Mouse (Mus musculus) limb, embryonic 10.5 days (tissue): ENCODE results near the gene Olfr643. TPM values are rescaled to one million over a fixed set of nuclear protein-coding genes. Genes with fewer than 3 reads are reported as not detected.

Experiments
- DNase-seq: peaks from one replicate; pipeline ENCODE4 v3.0.0-alpha.2; 2017; ENCODE audit warnings: low spot score
- H3K27ac ChIP-seq: fragments of 300-500 bp; sonication (generic); 2 replicates; pipeline ENCODE4 v1.5.1; 2016; ENCODE audit warnings: mild to moderate bottlenecking
- H3K27me3 ChIP-seq: fragments of 300-500 bp; sonication (generic); 2 replicates; pipeline ENCODE4 v1.6.1; 2016; ENCODE audit warnings: low read depth, mild to moderate bottlenecking; ENCODE audit not compliant: poor library complexity, severe bottlenecking
- H3K36me3 ChIP-seq: fragments of 300-500 bp; sonication (generic); 2 replicates; pipeline ENCODE4 v1.6.1; 2016; ENCODE audit warnings: mild to moderate bottlenecking, moderate library complexity
- H3K4me1 ChIP-seq: fragments of 300-500 bp; sonication (generic); 2 replicates; pipeline ENCODE4 v1.6.1; 2016
- H3K4me3 ChIP-seq: fragments of 300-500 bp; sonication (generic); 2 replicates; pipeline ENCODE4 v1.5.1; 2016; ENCODE audit warnings: mild to moderate bottlenecking, moderate library complexity
- H3K9me3 ChIP-seq: fragments of 300-500 bp; sonication (generic); replicated peaks from 2 replicates; pipeline ENCODE4 v1.6.1; 2016; ENCODE audit warnings: mild to moderate bottlenecking
- WGBS: fragments of 180-500 bp; shearing (Covaris S2); methylation state at CpG from one replicate; pipeline ENCODE4 v1.1.7; 2016; 5-methylcytosine and 5-hydroxymethylcytosine counted together
- polyA plus RNA-seq: library from polyadenylated mRNA; unstranded; fragments of >200 nt; fragmentation: Nextera tagmentation; extraction: Ambion mirVana; gene quantifications from 2 replicates; pipeline ENCODE4 v1.2.1, GENCODE M21; 2016

The Olfr643 gene
- polyA plus RNA-seq, 1 experiment from 2014 or later, result not detected

- Histone ChIP-seq H3K4me1 (no peaks in the 10 kb centered on the region), H3K36me3 (no peaks in the 10 kb centered on the region), H3K27ac (no peak within 1 kb of the TSS), H3K27me3 (no peaks in the 10 kb centered on the region), H3K4me3 (no peak within 1 kb of the TSS), H3K9me3 (no peaks in the 10 kb centered on the region)
- 83% methylated on average over 2 of the region's 2 CpGs for whole genome bisulfite sequencing
- no peak for DNase-seq
Observed at GRCm38 (mm10) chr7:104071769-104072168, 65.4 kb downstream of the Olfr643 start, which contains the start of gene Olfr644. Gene Olfr644 (minus strand): TSS chr7:104071869.

GRCm38 (mm10) chr7:104061345-104061744 lies 75.9 kb downstream of the Olfr643 start, which contains the start of gene 4930516K23Rik:
Gene 4930516K23Rik (minus strand): TSS chr7:104061445.
- 68% methylated on average over 2 of the region's 2 CpGs for WGBS
- no peaks in the 10 kb centered on the region for H3K4me1 ChIP-seq
- H3K9me3 ChIP-seq, result no peaks in the 10 kb centered on the region
- DNase-seq, result no peak
- no peak within 1 kb of the TSS for H3K27ac ChIP-seq
- no peaks in the 10 kb centered on the region for H3K36me3 ChIP-seq
- H3K4me3 ChIP-seq, result no peak within 1 kb of the TSS
- no peaks in the 10 kb centered on the region for H3K27me3 ChIP-seq

- no peak for DNase-seq
Observed at GRCm38 (mm10) chr7:104059215-104059614, 78.0 kb downstream of the Olfr643 start.

GRCm38 (mm10) chr7:104052566-104052965 lies 84.6 kb downstream of the Olfr643 start, which contains the start of gene Olfr642:
Gene Olfr642 (minus strand): TSS chr7:104052666.
- no peak for DNase-seq
- Histone ChIP-seq H3K36me3 (no peaks in the 10 kb centered on the region), H3K9me3 (no peaks in the 10 kb centered on the region), H3K4me1 (no peaks in the 10 kb centered on the region), H3K4me3 (no peak within 1 kb of the TSS), H3K27ac (no peak within 1 kb of the TSS), H3K27me3 (no peaks in the 10 kb centered on the region)
- WGBS, result 78% methylated on average over 1 of the region's 1 CpGs

More at GRCm38 (mm10) chr7:104059215-104059614, 78.0 kb downstream of the Olfr643 start:
- Histone ChIP-seq H3K36me3 (no peaks in the 10 kb centered on the region), H3K4me1 (no peaks in the 10 kb centered on the region), H3K27me3 (no peaks in the 10 kb centered on the region), H3K9me3 (no peaks in the 10 kb centered on the region), H3K27ac (no peak overlapping the region), H3K4me3 (no peak overlapping the region)
- 76% methylated on average over 1 of the region's 1 CpGs for WGBS

- DNase-seq, result no peak
- Histone ChIP-seq H3K9me3 (no peaks in the 10 kb centered on the region), H3K27me3 (no peaks in the 10 kb centered on the region), H3K4me3 (no peak overlapping the region), H3K36me3 (no peaks in the 10 kb centered on the region), H3K4me1 (no peaks in the 10 kb centered on the region), H3K27ac (no peak overlapping the region)
- 88% methylated on average over 4 of the region's 4 CpGs for WGBS
Observed at GRCm38 (mm10) chr7:104050745-104051144, 86.5 kb downstream of the Olfr643 start.

- H3K27ac ChIP-seq, result no peak within 1 kb of the TSS
- no peak within 1 kb of the TSS for H3K4me3 ChIP-seq
- no peak for DNase-seq
- no peaks in the 10 kb centered on the region for H3K9me3 ChIP-seq
- no peaks in the 10 kb centered on the region for H3K27me3 ChIP-seq
- H3K36me3 ChIP-seq, result no peaks in the 10 kb centered on the region
- WGBS, result 69% methylated on average over 1 of the region's 1 CpGs
- no peaks in the 10 kb centered on the region for H3K4me1 ChIP-seq
Observed at GRCm38 (mm10) chr7:104035145-104035544, 102.1 kb downstream of the Olfr643 start, which contains the start of gene Olfr641. Gene Olfr641 (plus strand): TSS chr7:104035445.

- no peaks in the 10 kb centered on the region for H3K9me3 ChIP-seq
- no peaks in the 10 kb centered on the region for H3K36me3 ChIP-seq
- H3K4me3 ChIP-seq, result no peak overlapping the region
- WGBS, result 87% methylated on average over 3 of the region's 3 CpGs
- no peak overlapping the region for H3K27ac ChIP-seq
- no peak for DNase-seq
- H3K4me1 ChIP-seq, result no peaks in the 10 kb centered on the region
- no peaks in the 10 kb centered on the region for H3K27me3 ChIP-seq
Observed at GRCm38 (mm10) chr7:104026978-104027377, 110.2 kb downstream of the Olfr643 start.

GRCm38 (mm10) chr7:104025473-104025872 lies 111.7 kb downstream of the Olfr643 start, which contains the start of gene Olfr640:
Gene Olfr640 (minus strand): TSS chr7:104025573.
- WGBS, result 89% methylated on average over 6 of the region's 6 CpGs

GRCm38 (mm10) chr7:104021651-104022050 lies 115.6 kb downstream of the Olfr643 start:
- Histone ChIP-seq H3K4me1 (no peaks in the 10 kb centered on the region), H3K4me3 (no peak overlapping the region), H3K27ac (no peak overlapping the region), H3K27me3 (no peaks in the 10 kb centered on the region), H3K36me3 (no peaks in the 10 kb centered on the region), H3K9me3 (no peaks in the 10 kb centered on the region)
- no peak for DNase-seq
- WGBS, result 91% methylated on average over 6 of the region's 6 CpGs

More at GRCm38 (mm10) chr7:104025473-104025872, 111.7 kb downstream of the Olfr643 start, which contains the start of gene Olfr640:
- no peak within 1 kb of the TSS for H3K27ac ChIP-seq
- no peak within 1 kb of the TSS for H3K4me3 ChIP-seq
- H3K27me3 ChIP-seq, result no peaks in the 10 kb centered on the region
- H3K4me1 ChIP-seq, result no peaks in the 10 kb centered on the region
- no peak for DNase-seq
- no peaks in the 10 kb centered on the region for H3K36me3 ChIP-seq
- H3K9me3 ChIP-seq, result no peaks in the 10 kb centered on the region

- Histone ChIP-seq H3K4me1 (no peaks in the 10 kb centered on the region), H3K9me3 (no peaks in the 10 kb centered on the region), H3K27ac (no peak overlapping the region), H3K4me3 (no peak overlapping the region), H3K36me3 (no peaks in the 10 kb centered on the region), H3K27me3 (no peaks in the 10 kb centered on the region)
- 90% methylated on average over 1 of the region's 1 CpGs for WGBS
- no peak for DNase-seq
Observed at GRCm38 (mm10) chr7:104018953-104019352, 118.3 kb downstream of the Olfr643 start.

- H3K9me3 ChIP-seq, result no peaks in the 10 kb centered on the region
- no peaks in the 10 kb centered on the region for H3K36me3 ChIP-seq
- no peaks in the 10 kb centered on the region for H3K27me3 ChIP-seq
- no peak for DNase-seq
- no peak within 1 kb of the TSS for H3K27ac ChIP-seq
- no peak within 1 kb of the TSS for H3K4me3 ChIP-seq
- no peaks in the 10 kb centered on the region for H3K4me1 ChIP-seq
Observed at GRCm38 (mm10) chr7:104017203-104017602, 120.0 kb downstream of the Olfr643 start, which contains the start of gene Olfr639. Gene Olfr639 (minus strand): TSS chr7:104017303.

GRCm38 (mm10) chr7:103999124-103999523 lies 138.1 kb downstream of the Olfr643 start:
- no peaks in the 10 kb centered on the region for H3K27me3 ChIP-seq
- H3K9me3 ChIP-seq, result no peaks in the 10 kb centered on the region
- H3K4me1 ChIP-seq, result no peaks in the 10 kb centered on the region
- no peaks in the 10 kb centered on the region for H3K36me3 ChIP-seq
- H3K4me3 ChIP-seq, result no peak overlapping the region
- no peak for DNase-seq
- no peak overlapping the region for H3K27ac ChIP-seq

- H3K4me3 ChIP-seq, result no peak within 1 kb of the TSS
- no peak for DNase-seq
- no peaks in the 10 kb centered on the region for H3K36me3 ChIP-seq
- H3K27me3 ChIP-seq, result no peaks in the 10 kb centered on the region
- no peak within 1 kb of the TSS for H3K27ac ChIP-seq
- H3K4me1 ChIP-seq, result no peaks in the 10 kb centered on the region
- no peaks in the 10 kb centered on the region for H3K9me3 ChIP-seq
Observed at GRCm38 (mm10) chr7:103998446-103998845, 138.8 kb downstream of the Olfr643 start, which contains the start of gene Olfr638. Gene Olfr638 (plus strand): TSS chr7:103998746.

- Histone ChIP-seq H3K27ac (no peak overlapping the region), H3K36me3 (no peaks in the 10 kb centered on the region), H3K4me3 (no peak overlapping the region), H3K4me1 (no peaks in the 10 kb centered on the region), H3K9me3 (no peaks in the 10 kb centered on the region), H3K27me3 (no peaks in the 10 kb centered on the region)
- no peak for DNase-seq
- WGBS, result 67% methylated on average over 1 of the region's 1 CpGs
Observed at GRCm38 (mm10) chr7:103971782-103972181, 165.4 kb downstream of the Olfr643 start.
